Mouse (Mus musculus) adrenal gland, adult 18-20 months (tissue): Measurements from ENCODE around the gene Sowaha. TPM values are rescaled to one million over a fixed set of nuclear protein-coding genes. Genes with fewer than 3 reads are reported as not detected.

Experiments used
- DNase-seq, 2 experiments: peaks; one replicate each; pipeline ENCODE4 v3.0.0; 2021 to 2022; ENCODE audit warnings: low spot score in 2 of 2
- total RNA-seq, 2 experiments: library from RNA; stranded (reverse); gene quantifications; 1 replicate in 1 of 2; 2 replicates in 1 of 2; pipeline ENCODE4 v1.2.3; 2021

Gene Sowaha
- total RNA-seq, 2 experiments from 2014 or later, result 0.19 to 0.30 TPM

- no peak for DNase-seq
Observed at GRCm38 (mm10) chr11:53478383-53479170, 1.5 kb downstream of the Sowaha start.

GRCm38 (mm10) chr11:53477833-53478232, 2.2 kb downstream of the Sowaha start:
- DNase-seq, result no peak

GRCm38 (mm10) chr11:53475620-53476019, 4.5 kb downstream of the Sowaha start:
- DNase-seq, result no peak

- no peak for DNase-seq
Observed at GRCm38 (mm10) chr11:53472709-53473108, 7.4 kb downstream of the Sowaha start.

- DNase-seq, result peak; percentile 91 to 92
Observed at GRCm38 (mm10) chr11:53469968-53470695, 9.9 kb downstream of the Sowaha start, which contains the start of gene Gm9837. TSS of gene Gm9837 (minus strand) at chr11:53470479.

- no peak for DNase-seq
Observed at GRCm38 (mm10) chr11:53469294-53469967, 10.6 kb downstream of the Sowaha start.

- DNase-seq, result peak; percentile 73 to 78
Observed at GRCm38 (mm10) chr11:53466231-53466971, 13.7 kb downstream of the Sowaha start.

GRCm38 (mm10) chr11:53463551-53464424, 16.3 kb downstream of the Sowaha start:
- no peak for DNase-seq

GRCm38 (mm10) chr11:53461727-53462126, 18.3 kb downstream of the Sowaha start:
- no peak for DNase-seq

GRCm38 (mm10) chr11:53460192-53460591, 19.9 kb downstream of the Sowaha start:
- DNase-seq, result no peak

GRCm38 (mm10) chr11:53458996-53459395, 21.1 kb downstream of the Sowaha start:
- no peak for DNase-seq

- no peak for DNase-seq
Observed at GRCm38 (mm10) chr11:53457372-53457954, 22.6 kb downstream of the Sowaha start.

- peak; percentile 62 for DNase-seq
Observed at GRCm38 (mm10) chr11:53456474-53457371, 23.4 kb downstream of the Sowaha start, which contains the start of the genes Gm10447 and Shroom1. TSS of gene Gm10447 (minus strand) at chr11:53457110. TSS of gene Shroom1 (plus strand) at chr11:53457205.

GRCm38 (mm10) chr11:53453031-53453430, 27.0 kb downstream of the Sowaha start:
- no peak for DNase-seq

- DNase-seq, result no peak
Observed at GRCm38 (mm10) chr11:53452396-53452795, 27.7 kb downstream of the Sowaha start.

- DNase-seq, result no peak
Observed at GRCm38 (mm10) chr11:53451361-53451760, 28.7 kb downstream of the Sowaha start.

- DNase-seq, result no peak
Observed at GRCm38 (mm10) chr11:53450070-53450705, 29.9 kb downstream of the Sowaha start.

- peak; percentile 49 for DNase-seq
Observed at GRCm38 (mm10) chr11:53448529-53448928, 31.5 kb downstream of the Sowaha start.
